Mouse (Mus musculus) lung, postnatal 0 days (tissue): ENCODE measurements around the gene Ly9. TPM values are rescaled to one million over a fixed set of nuclear protein-coding genes. Genes with fewer than 3 reads are reported as not detected.
A peak's percentile ranks its signal among the peaks of the same experiment; 100 is the strongest.

Experiments
- ATAC-seq: fragments of 200-750 bp; cut with Nextera tagmentation; 2 replicates; pipeline ENCODE4 v1.8.0; 2017; ENCODE audit warnings: moderate library complexity
- DNase-seq: peaks from one replicate; pipeline ENCODE4 v3.0.0-alpha.2; 2016; ENCODE audit warnings: low spot score
- H3K27ac ChIP-seq: fragments of 300-500 bp; sonication (generic); 2 replicates; pipeline ENCODE4 v1.5.1; 2014; ENCODE audit warnings: antibody characterized with exemption, mild to moderate bottlenecking, low read length, mixed read lengths
- H3K27me3 ChIP-seq: fragments of 300-500 bp; sonication (generic); replicated peaks from 2 replicates; pipeline ENCODE4 v1.6.1; 2014; ENCODE audit warnings: low read length, mixed read lengths; ENCODE audit not compliant: insufficient read depth
- H3K36me3 ChIP-seq: fragments of 300-500 bp; sonication (generic); 2 replicates; pipeline ENCODE4 v1.6.1; 2014; ENCODE audit warnings: low read length, mixed read lengths; ENCODE audit not compliant: insufficient read depth
- H3K4me1 ChIP-seq: fragments of 300-500 bp; sonication (generic); 2 replicates; pipeline ENCODE4 v1.6.1; 2014; ENCODE audit warnings: antibody characterized with exemption, low read depth, low read length, mixed read lengths; ENCODE audit not compliant: insufficient read depth
- H3K4me2 ChIP-seq: fragments of 300-500 bp; sonication (generic); replicated peaks from 2 replicates; pipeline ENCODE4 v1.6.1; 2014; ENCODE audit warnings: low read depth, mild to moderate bottlenecking, low read length, moderate library complexity, mixed read lengths
- H3K4me3 ChIP-seq: fragments of 300-500 bp; sonication (generic); 2 replicates; pipeline ENCODE4 v1.5.1; 2014; ENCODE audit warnings: low read depth, low read length
- H3K9ac ChIP-seq: fragments of 300-500 bp; sonication (generic); replicated peaks from 2 replicates; pipeline ENCODE4 v1.6.1; 2014; ENCODE audit warnings: low read depth, mild to moderate bottlenecking
- H3K9me3 ChIP-seq: fragments of 300-500 bp; sonication (generic); 2 replicates; pipeline ENCODE4 v1.6.1; 2016; ENCODE audit warnings: low read length, mixed read lengths
- CTCF ChIP-seq: IDR thresholded peaks from 2 replicates; pipeline ENCODE4 v1.5.1; 2016; ENCODE audit warnings: antibody characterized with exemption, mild to moderate bottlenecking
- EP300 ChIP-seq: IDR thresholded peaks from 2 replicates; pipeline ENCODE4 v1.6.1; 2016; ENCODE audit warnings: antibody characterized with exemption, mild to moderate bottlenecking, control low read depth
- WGBS: fragments of 180-500 bp; shearing (Covaris S2); extraction: QIAGEN DNeasy Blood & Tissue Kit; methylation state at CpG from one replicate; pipeline ENCODE4 v1.1.7; 2014; 5-methylcytosine and 5-hydroxymethylcytosine counted together
- microRNA-seq: library from miRNA; unstranded; fragments of <30 nt; microRNA quantifications from one replicate; pipeline ENCODE4, GENCODE M21; 2016
- polyA plus RNA-seq: library from polyadenylated mRNA; unstranded; fragments of >200 nt; fragmentation: Nextera tagmentation; extraction: Ambion mirVana; gene quantifications from 2 replicates; pipeline ENCODE4 v1.2.1, GENCODE M21; 2015

Gene Ly9
- polyA plus RNA-seq, 1 experiment from 2014 or later = 0.55 TPM

GRCm38 (mm10) chr1:171558407-171558806 is 48.8 kb downstream of the Ly9 start:
- Histone ChIP-seq H3K4me3 (no peak overlapping the region), H3K4me2 (no peak overlapping the region), H3K9me3 (no peaks in the 10 kb centered on the region), H3K27me3 (no peaks in the 10 kb centered on the region), H3K36me3 (no peaks in the 10 kb centered on the region), H3K27ac (no peak overlapping the region), H3K9ac (no peak overlapping the region), H3K4me1 (no peaks in the 10 kb centered on the region)
- no peak for ATAC-seq
- TF ChIP-seq CTCF = no peak
- no peak for TF ChIP-seq EP300
- no peak for DNase-seq
- 78% methylated on average over 6 of the region's 6 CpGs for WGBS

- Histone ChIP-seq H3K27me3 (no peaks in the 10 kb centered on the region), H3K4me3 (no peak overlapping the region), H3K27ac (no peak overlapping the region), H3K9me3 (no peaks in the 10 kb centered on the region), H3K4me2 (no peak overlapping the region), H3K4me1 (no peaks in the 10 kb centered on the region), H3K9ac (no peak overlapping the region), H3K36me3 (no peaks in the 10 kb centered on the region)
- DNase-seq (no peak), ATAC-seq (no peak)
- WGBS = 78% methylated on average over 2 of the region's 2 CpGs
- TF ChIP-seq EP300 = no peak
- no peak for TF ChIP-seq CTCF
Measured at GRCm38 (mm10) chr1:171556366-171556765, 50.8 kb downstream of the Ly9 start.

GRCm38 (mm10) chr1:171553359-171554341 is 53.6 kb downstream of the Ly9 start:
- TF ChIP-seq CTCF = no peak
- TF ChIP-seq EP300 = no peak
- ATAC-seq = peak; percentile 77
- Histone ChIP-seq H3K4me2 (no peak overlapping the region), H3K27me3 (no peaks in the 10 kb centered on the region), H3K27ac (no peak overlapping the region), H3K4me1 (no peaks in the 10 kb centered on the region), H3K9me3 (no peaks in the 10 kb centered on the region), H3K4me3 (no peak overlapping the region), H3K9ac (no peak overlapping the region), H3K36me3 (no peaks in the 10 kb centered on the region)
- DNase-seq = peak; percentile 37
- 66% methylated on average over 11 of the region's 11 CpGs for WGBS

GRCm38 (mm10) chr1:171552230-171552629 is 55.0 kb downstream of the Ly9 start:
- Histone ChIP-seq H3K4me3 (no peak overlapping the region), H3K4me1 (no peaks in the 10 kb centered on the region), H3K9ac (no peak overlapping the region), H3K9me3 (no peaks in the 10 kb centered on the region), H3K4me2 (no peak overlapping the region), H3K27me3 (no peaks in the 10 kb centered on the region), H3K27ac (no peak overlapping the region), H3K36me3 (no peaks in the 10 kb centered on the region)
- DNase-seq (no peak), ATAC-seq (no peak)
- WGBS = 64% methylated on average over 2 of the region's 2 CpGs
- TF ChIP-seq EP300 (no peak), CTCF (no peak)

- no peak for TF ChIP-seq EP300
- TF ChIP-seq CTCF = no peak
- H3K36me3 ChIP-seq = no peaks in the 10 kb centered on the region
- no peak overlapping the region for H3K27ac ChIP-seq
- no peaks in the 10 kb centered on the region for H3K4me1 ChIP-seq
- ATAC-seq = no peak
- no peaks in the 10 kb centered on the region for H3K27me3 ChIP-seq
- no peak overlapping the region for H3K4me2 ChIP-seq
- no peaks in the 10 kb centered on the region for H3K9me3 ChIP-seq
- H3K4me3 ChIP-seq = no peak overlapping the region
- no peak overlapping the region for H3K9ac ChIP-seq
- WGBS = 56% methylated on average over 7 of the region's 7 CpGs
- peak; percentile 18 for DNase-seq
Measured at GRCm38 (mm10) chr1:171551326-171551725, 55.9 kb downstream of the Ly9 start.

- Histone ChIP-seq H3K9ac (no peak overlapping the region), H3K4me3 (no peak overlapping the region)
- no peak for ATAC-seq
Measured at GRCm38 (mm10) chr1:171540694-171541093, 66.5 kb downstream of the Ly9 start.

More at GRCm38 (mm10) chr1:171540694-171541093, 66.5 kb downstream of the Ly9 start:
- Histone ChIP-seq H3K4me2 (no peak overlapping the region), H3K9me3 (no peaks in the 10 kb centered on the region), H3K27me3 (no peaks in the 10 kb centered on the region), H3K4me1 (no peaks in the 10 kb centered on the region), H3K27ac (no peak overlapping the region), H3K36me3 (no peaks in the 10 kb centered on the region)
- 83% methylated on average over 1 of the region's 1 CpGs for WGBS
- TF ChIP-seq CTCF = no peak
- TF ChIP-seq EP300 = no peak
- DNase-seq = no peak

Small RNA genes within 50 kb of the gene (microRNA-seq; reads per million reads assigned to microRNA genes)
- gene Mir7683 = not detected

Other genes starting within 250 kb of the Ly9 start
- 4.0 and 4.5 TPM in 2 replicates for gene Klhdc9, start 246.6 kb downstream of the Ly9 start, polyA plus RNA-seq
- gene Nectin4, start 237.3 kb downstream of the Ly9 start, polyA plus RNA-seq = 10.1 and 10.2 TPM in 2 replicates
- 3.5 and 4.1 TPM in 2 replicates for gene Arhgap30, start 218.5 kb downstream of the Ly9 start, polyA plus RNA-seq
- 66.4 and 67.7 TPM in 2 replicates for gene Usf1, start 196.1 kb downstream of the Ly9 start, polyA plus RNA-seq
- 7.1 and 7.8 TPM in 2 replicates for gene Tstd1, start 188.5 kb downstream of the Ly9 start, polyA plus RNA-seq
- 177 and 239 TPM in 2 replicates for gene F11r, start 169.9 kb downstream of the Ly9 start, polyA plus RNA-seq
- 13.7 and 14.8 TPM in 2 replicates for gene Alyref2, start 103.9 kb downstream of the Ly9 start, polyA plus RNA-seq
- gene Itln1, start 72.1 kb downstream of the Ly9 start, polyA plus RNA-seq = not detected in 2 replicates
- gene Cd244a, start 48.2 kb downstream of the Ly9 start, polyA plus RNA-seq = 1.7 and 1.8 TPM in 2 replicates
- gene Slamf7, start 45.6 kb upstream of the Ly9 start, polyA plus RNA-seq = 0.55 and 0.56 TPM in 2 replicates
- 11.0 and 11.7 TPM in 2 replicates for gene Cd48, start 74.6 kb upstream of the Ly9 start, polyA plus RNA-seq
- gene Slamf1, start 159.7 kb upstream of the Ly9 start, polyA plus RNA-seq = 1.0 and 1.1 TPM in 2 replicates
- gene Cd84, start 232.3 kb upstream of the Ly9 start, polyA plus RNA-seq = 7.3 and 8.3 TPM in 2 replicates